Mouse (Mus musculus) CD4-positive, CD25-positive, alpha-beta regulatory T cell, adult 9 weeks (primary cell): ENCODE measurements around the gene Sec63. TPM values are rescaled to one million over a fixed set of nuclear protein-coding genes. Genes with fewer than 3 reads are reported as not detected.

Experiments used
- polyA plus RNA-seq: library from polyadenylated mRNA; unstranded; fragments of 100-300 nt; shearing (Covaris generic); gene quantifications from one replicate; pipeline ENCODE4 v1.2.1, GENCODE M21; 2017

Sec63 gene
- polyA plus RNA-seq = 8.0 TPM

DNA sequence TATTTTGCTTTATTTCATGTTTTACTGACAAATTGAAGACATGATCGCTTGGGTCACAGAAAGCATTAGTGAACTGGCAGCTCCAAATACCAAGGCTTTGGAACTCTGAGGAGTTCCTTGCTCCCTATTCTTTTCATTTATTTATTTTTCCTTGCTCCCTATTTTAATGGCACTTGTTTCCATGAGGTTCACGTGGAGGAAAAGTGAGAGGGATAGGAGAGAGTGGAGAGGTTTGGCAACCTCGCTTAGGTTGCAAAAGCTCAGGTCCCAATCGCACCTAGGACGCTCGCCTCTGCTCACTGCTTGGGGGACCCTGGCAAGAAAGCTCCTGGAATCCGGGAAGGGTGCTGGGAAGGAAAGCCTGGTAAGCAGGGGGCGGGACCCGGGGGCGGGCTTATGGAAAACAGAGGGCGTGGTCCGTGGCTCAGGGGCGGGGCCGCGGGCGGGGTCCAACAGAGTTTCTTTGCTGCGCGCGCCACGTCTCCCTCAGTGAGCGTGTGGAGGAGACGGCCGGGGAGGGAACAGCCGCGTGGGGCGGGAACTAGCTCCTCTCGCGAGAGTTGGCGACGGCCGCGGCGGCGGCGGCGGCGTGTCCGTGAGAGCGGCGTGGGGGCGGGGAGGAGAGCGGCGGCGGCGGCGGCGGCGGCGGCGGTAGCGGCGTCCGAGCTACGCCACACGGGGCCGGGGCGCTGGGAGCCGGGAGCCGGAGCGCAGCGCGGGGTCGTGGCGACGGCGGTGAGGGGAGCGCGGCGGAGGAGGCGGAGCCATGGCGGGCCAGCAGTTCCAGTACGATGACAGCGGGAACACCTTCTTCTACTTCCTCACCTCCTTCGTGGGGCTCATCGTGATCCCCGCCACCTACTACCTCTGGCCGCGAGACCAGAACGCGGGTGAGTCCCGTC lies at the start of gene Sec63:
Sec63 (plus strand) TSS at position 498 of the 902 bp plus-strand sequence.

DNA sequence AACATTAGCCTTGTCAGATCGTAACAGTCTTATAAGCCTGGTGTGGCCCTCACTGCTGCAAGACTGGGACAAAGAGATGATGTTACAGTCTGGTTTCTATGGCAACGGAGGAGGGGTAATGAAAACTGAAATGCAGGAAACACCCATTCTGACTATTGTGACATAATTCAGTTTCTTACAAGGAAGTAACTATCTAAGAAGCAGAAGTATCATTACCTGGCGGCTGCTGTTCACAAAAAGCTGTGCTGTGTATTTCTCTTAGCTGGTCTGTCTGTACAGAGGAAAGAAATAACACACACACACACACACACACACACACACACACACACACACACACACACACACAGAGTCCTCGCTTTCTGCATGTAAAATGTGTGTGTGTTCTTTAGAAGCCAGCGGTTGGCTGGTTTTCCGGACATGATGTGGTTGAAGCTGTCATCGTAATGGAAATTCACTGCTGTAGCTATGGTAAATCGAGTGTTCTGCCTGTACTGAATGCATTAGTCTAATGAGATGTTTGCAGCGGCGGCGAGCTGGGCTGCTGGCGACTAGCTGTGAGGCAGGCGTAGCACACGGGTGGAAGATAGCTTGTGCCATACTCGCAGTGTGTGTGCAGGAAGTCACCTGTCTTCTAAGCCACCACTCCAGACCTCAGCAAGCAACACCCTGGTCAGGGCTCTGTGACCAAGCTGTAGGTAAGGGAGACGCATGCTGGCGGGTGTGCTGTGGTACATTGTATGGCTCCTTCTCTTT lies 99.0 kb downstream of the Sec63 start, which contains the start of gene Scml4:
Scml4 (plus strand) TSS at position 212 of the 753 bp plus-strand sequence.

Other genes with a start within 250 kb of the Sec63 start
- not detected for gene Nr2e1, start 177.9 kb upstream of the Sec63 start, polyA plus RNA-seq
- gene Ostm1, start 177.7 kb upstream of the Sec63 start, polyA plus RNA-seq = 21.7 TPM
- gene Scml4, start 98.9 kb downstream of the Sec63 start, polyA plus RNA-seq = 129 TPM